In the genomic region with DNA sequence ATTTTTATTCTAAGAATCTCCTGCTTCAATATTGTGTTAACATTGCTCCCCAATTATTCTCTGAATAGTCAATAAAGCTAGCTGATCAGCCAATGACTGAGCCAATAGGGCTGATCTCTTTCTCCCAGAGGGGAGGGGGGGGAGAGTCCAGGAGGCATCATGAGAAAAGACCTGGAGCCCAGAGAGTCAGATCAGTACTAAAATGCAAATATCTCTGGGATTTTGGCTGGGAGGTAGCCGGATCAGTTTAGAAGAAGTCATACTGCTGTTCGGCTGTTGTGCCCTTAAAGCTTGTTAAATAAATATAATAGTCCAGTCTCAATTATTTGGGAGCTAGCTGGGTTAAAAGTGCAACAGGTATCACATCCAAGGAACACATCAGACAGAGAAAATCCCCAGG, we compare ENCODE assay signal across 18 mouse cellular contexts. TPM values are rescaled to one million over a fixed set of nuclear protein-coding genes. Genes with fewer than 3 reads are reported as not detected.
"Had no signal": no experiment of that assay in that cellular context is flagged by ENCODE, and none has a peak within 500 bp of the region (broad histone marks: within the 10 kb centered on the region; RNA-seq: fewer than 3 reads in every experiment).

No protein-coding gene starts in this region.

- H3K27ac ChIP-seq: neural tube, embryonic 12.5 days; neural tube, embryonic 13.5 days; neural tube, embryonic 15.5 days; stomach, embryonic 15.5 days; stomach, postnatal 0 days had no signal

- H3K4me3 ChIP-seq: neural tube, embryonic 12.5 days; neural tube, embryonic 13.5 days; neural tube, embryonic 15.5 days; stomach, embryonic 15.5 days had no signal

- H3K4me2 ChIP-seq: neural tube, embryonic 12.5 days; neural tube, embryonic 13.5 days; neural tube, embryonic 15.5 days; stomach, embryonic 15.5 days had no signal

- DNase-seq: retina, postnatal 1 day; right cerebral cortex, adult 18-20 months; right cerebral cortex, postnatal 14 days; right cerebral cortex, postnatal 25 days; right cerebral cortex, postnatal 4 days; spleen, adult 18-20 months; thymus, adult 18-20 months; thymus, adult 2 months; thymus, postnatal 14 days; thymus, postnatal 25 days; thymus, postnatal 36 days; thymus, postnatal 4 days had no signal

- H3K27me3 ChIP-seq: neural tube, embryonic 12.5 days; neural tube, embryonic 13.5 days; neural tube, embryonic 15.5 days; stomach, embryonic 15.5 days had no signal

- H3K36me3 ChIP-seq: neural tube, embryonic 12.5 days; neural tube, embryonic 13.5 days; neural tube, embryonic 15.5 days; stomach, embryonic 15.5 days had no signal

- H3K9ac ChIP-seq: neural tube, embryonic 12.5 days; neural tube, embryonic 13.5 days; neural tube, embryonic 15.5 days; stomach, embryonic 15.5 days had no signal

- H3K9me3 ChIP-seq: neural tube, embryonic 12.5 days; neural tube, embryonic 13.5 days; neural tube, embryonic 15.5 days; stomach, embryonic 15.5 days had no signal

RNA-seq across cellular contexts. Expression of gene Akap1, which starts 10.8 kb away (rescaled TPM):
- total RNA-seq: neutrophil, adult 5-6 weeks had no signal
